Mouse (Mus musculus) liver, adult 2 months (tissue): Measurements from ENCODE around the gene Psmf1. TPM values are rescaled to one million over a fixed set of nuclear protein-coding genes. Genes with fewer than 3 reads are reported as not detected.

Source experiments
- DNase-seq: peaks from one replicate; pipeline ENCODE4 v3.0.0-alpha.2; 2011; ENCODE audit warnings: low read depth, low spot score; ENCODE audit errors: extremely low read depth
- H3K27ac ChIP-seq: fragments of 200-500 bp; replicated peaks from 2 replicates; pipeline ENCODE4 v1.5.1; 2012; ENCODE audit warnings: low read depth, mild to moderate bottlenecking, control low read depth, inconsistent platforms, low read length; ENCODE audit not compliant: insufficient read depth
- H3K27me3 ChIP-seq: fragments of 200-500 bp; 2 replicates; pipeline ENCODE4 v1.6.1; 2012; ENCODE audit warnings: mild to moderate bottlenecking, moderate library complexity, low read length, inconsistent platforms; ENCODE audit not compliant: control insufficient read depth, insufficient read depth
- H3K36me3 ChIP-seq: fragments of 200-500 bp; 2 replicates; pipeline ENCODE4 v1.6.1; 2012; ENCODE audit warnings: low read length, inconsistent platforms; ENCODE audit not compliant: control insufficient read depth, insufficient read depth
- H3K4me1 ChIP-seq: fragments of 200-500 bp; 2 replicates; pipeline ENCODE4 v1.6.1; 2011; ENCODE audit warnings: low read length; ENCODE audit not compliant: control insufficient read depth, insufficient read depth
- H3K4me3 ChIP-seq: fragments of 200-500 bp; 2 replicates; pipeline ENCODE4 v1.5.1; 2011; ENCODE audit warnings: low read depth, mild to moderate bottlenecking, control low read depth, low read length, moderate library complexity; ENCODE audit not compliant: insufficient read depth
- H3K79me2 ChIP-seq: fragments of 200-500 bp; 2 replicates; pipeline ENCODE4 v1.6.1; 2012; ENCODE audit warnings: inconsistent platforms, mild to moderate bottlenecking, low read length, moderate library complexity; ENCODE audit not compliant: control insufficient read depth, insufficient read depth
- H3K9ac ChIP-seq: fragments of 200-500 bp; 2 replicates; pipeline ENCODE4 v1.6.1; 2012; ENCODE audit warnings: low read depth, mild to moderate bottlenecking, control low read depth, inconsistent platforms, low read length
- CTCF ChIP-seq: fragments of 200-500 bp; IDR thresholded peaks from 2 replicates; pipeline ENCODE4 v1.5.1; 2011; ENCODE audit warnings: low read depth, low read length, control low read depth
- POLR2A ChIP-seq: fragments of 200-500 bp; IDR thresholded peaks from 2 replicates; pipeline ENCODE4 v1.6.1; 2011; ENCODE audit warnings: low read length, control low read depth; ENCODE audit not compliant: insufficient read depth; ENCODE audit errors: extremely low read depth
- WGBS: fragments of 180-500 bp; shearing (Covaris S2); methylation state at CpG from one replicate; pipeline ENCODE4 v1.1.7; 2018; 5-methylcytosine and 5-hydroxymethylcytosine counted together
- polyA plus RNA-seq: library from polyadenylated mRNA; depleted of rRNA; stranded (reverse); fragments of >200 nt; gene quantifications from 2 replicates; pipeline ENCODE4 v1.2.3, GENCODE M21; 2012; rRNA removed
- total RNA-seq: library from RNA; depleted of rRNA; stranded (reverse); fragments of >200 nt; gene quantifications from 2 replicates; pipeline ENCODE4 v1.2.3, GENCODE M21; 2014; rRNA removed

Psmf1 gene
- total and polyA plus RNA-seq, 2 experiments: 7.5 to 46.0 TPM

DNA sequence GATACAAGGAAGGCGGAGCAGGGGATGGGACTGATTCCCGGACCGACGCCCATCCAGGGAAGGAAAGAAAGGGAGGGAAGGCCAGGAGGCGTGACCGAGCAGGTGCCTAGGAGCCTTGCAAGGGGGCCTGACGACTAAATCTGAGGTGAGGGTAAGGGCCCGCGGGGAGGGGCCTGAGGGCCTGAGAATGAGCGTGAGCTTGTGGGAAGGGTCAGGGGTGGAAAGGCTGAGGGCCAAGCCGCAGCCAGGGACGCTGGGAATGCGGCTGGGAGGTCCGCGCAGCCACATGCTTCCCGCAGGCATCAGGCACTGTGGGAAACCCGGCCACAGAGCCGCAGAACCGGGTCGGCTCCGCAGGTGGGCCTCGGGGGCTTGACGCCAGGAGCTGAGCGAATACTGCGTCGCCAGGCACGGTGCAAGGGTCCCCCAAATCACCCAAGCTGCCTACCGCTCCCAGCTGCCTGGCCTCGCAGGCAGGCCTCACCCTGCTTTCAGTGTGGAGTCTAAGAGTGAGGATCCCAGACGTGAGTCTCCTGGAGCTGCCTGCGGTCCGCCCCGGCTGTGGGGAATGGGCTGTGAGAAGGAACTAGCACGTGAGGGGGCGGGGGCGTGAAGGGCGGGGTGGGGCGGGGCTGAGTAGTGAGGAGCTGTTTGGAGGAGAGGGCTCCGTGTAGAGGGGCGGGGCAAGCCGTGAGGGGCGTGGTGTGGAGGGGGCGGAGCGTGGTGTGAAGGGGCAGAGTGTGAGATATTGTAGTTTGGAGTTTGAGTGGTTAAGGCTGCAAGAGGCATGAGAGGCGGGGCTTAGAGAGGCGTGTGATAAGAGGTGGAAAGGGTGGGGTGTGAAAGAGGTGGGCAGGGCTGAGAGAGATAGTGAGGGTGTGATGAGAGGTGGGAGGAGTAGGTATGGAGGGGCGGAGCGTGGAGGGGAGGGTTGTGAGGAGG lies 73.7 kb downstream of the Psmf1 start:
- H3K4me1 ChIP-seq: no peaks in the 10 kb centered on the region
- no peak for DNase-seq
- H3K9ac ChIP-seq: no peak overlapping the region
- no peaks in the 10 kb centered on the region for H3K79me2 ChIP-seq
- no peaks in the 10 kb centered on the region for H3K27me3 ChIP-seq
- H3K4me3 ChIP-seq: no peak overlapping the region
- 41% methylated on average over 48 of the region's 48 CpGs for WGBS
- no peaks in the 10 kb centered on the region for H3K36me3 ChIP-seq
- no peak for TF ChIP-seq POLR2A
- no peak for TF ChIP-seq CTCF
- no peak overlapping the region for H3K27ac ChIP-seq

GRCm38 (mm10) chr2:151668433-151668832 lies 75.6 kb downstream of the Psmf1 start, which contains the start of gene Rad21l:
Rad21l (minus strand) TSS chr2:151668533.
- H3K27ac ChIP-seq: no peak within 1 kb of the TSS
- WGBS: 75% methylated on average over 3 of the region's 3 CpGs
- TF ChIP-seq POLR2A (no peak), CTCF (no peak)

More at GRCm38 (mm10) chr2:151668433-151668832, 75.6 kb downstream of the Psmf1 start, which contains the start of gene Rad21l:
- DNase-seq: no peak
- Histone ChIP-seq H3K4me1 (no peaks in the 10 kb centered on the region), H3K79me2 (no peaks in the 10 kb centered on the region), H3K27me3 (no peaks in the 10 kb centered on the region), H3K9ac (no peak within 1 kb of the TSS), H3K36me3 (no peaks in the 10 kb centered on the region), H3K4me3 (no peak within 1 kb of the TSS)

Other genes with a start within 250 kb of the Psmf1 start
- gene Fkbp1a, start 201.7 kb downstream of the Psmf1 start, total RNA-seq: 14.2 and 19.8 TPM in 2 replicates
- gene Fkbp1a, start 201.7 kb downstream of the Psmf1 start, polyA plus RNA-seq: 22.5 and 25.9 TPM in 2 replicates
- 0.13 and 0.28 TPM in 2 replicates for gene Sdcbp2, start 171.6 kb downstream of the Psmf1 start, total RNA-seq
- gene Sdcbp2, start 171.6 kb downstream of the Psmf1 start, polyA plus RNA-seq: 0.07 and 0.33 TPM in 2 replicates
- gene Snph, start 111.6 kb downstream of the Psmf1 start, total RNA-seq: under 0.01 and 0.09 TPM in 2 replicates
- 0.04 TPM in 1 of 2 replicates, not detected in the other for gene Snph, start 111.6 kb downstream of the Psmf1 start, polyA plus RNA-seq
- gene Rad21l, start 75.7 kb downstream of the Psmf1 start, total RNA-seq: not detected in 2 replicates
- not detected in 2 replicates for gene Rad21l, start 75.7 kb downstream of the Psmf1 start, polyA plus RNA-seq
- gene Tmem74b, start 42.2 kb downstream of the Psmf1 start, total RNA-seq: not detected in 2 replicates
- gene Tmem74b, start 42.2 kb downstream of the Psmf1 start, polyA plus RNA-seq: not detected in 2 replicates
- gene Rspo4, start 98.7 kb upstream of the Psmf1 start, total RNA-seq: not detected in 2 replicates
- gene Rspo4, start 98.7 kb upstream of the Psmf1 start, polyA plus RNA-seq: not detected in 2 replicates
- gene Angpt4, start 167.0 kb upstream of the Psmf1 start, total RNA-seq: under 0.01 and 0.13 TPM in 2 replicates
- gene Angpt4, start 167.0 kb upstream of the Psmf1 start, polyA plus RNA-seq: 0.10 and 0.19 TPM in 2 replicates
- 0.83 and 1.3 TPM in 2 replicates for gene Fam110a, start 236.0 kb upstream of the Psmf1 start, total RNA-seq
- gene Fam110a, start 236.0 kb upstream of the Psmf1 start, polyA plus RNA-seq: 3.3 and 5.5 TPM in 2 replicates